Mouse (Mus musculus) neural tube, embryonic 14.5 days (tissue): ENCODE results near the gene Myo3b. TPM values are rescaled to one million over a fixed set of nuclear protein-coding genes. Genes with fewer than 3 reads are reported as not detected.

Experiments used
- ATAC-seq: fragments of 200-750 bp; cut with Nextera tagmentation; 2 replicates; pipeline ENCODE4 v1.8.0; 2017; ENCODE audit warnings: low read depth, mild to moderate bottlenecking, moderate TSS enrichment, moderate library complexity
- H3K27ac ChIP-seq: fragments of 300-500 bp; sonication (generic); 2 replicates; pipeline ENCODE4 v1.5.1; 2014; ENCODE audit warnings: low read depth, mild to moderate bottlenecking, control low read depth, low read length, moderate library complexity, mixed read lengths
- H3K27me3 ChIP-seq: fragments of 300-500 bp; sonication (generic); 2 replicates; pipeline ENCODE4 v1.6.1; 2014; ENCODE audit warnings: low read length; ENCODE audit not compliant: control insufficient read depth, insufficient read depth
- H3K36me3 ChIP-seq: fragments of 300-500 bp; sonication (generic); 2 replicates; pipeline ENCODE4 v1.6.1; 2014; ENCODE audit warnings: low read length, mixed read lengths; ENCODE audit not compliant: control insufficient read depth, insufficient read depth
- H3K4me1 ChIP-seq: fragments of 300-500 bp; sonication (generic); 2 replicates; pipeline ENCODE4 v1.6.1; 2014; ENCODE audit warnings: low read length; ENCODE audit not compliant: control insufficient read depth, insufficient read depth
- H3K4me2 ChIP-seq: fragments of 300-500 bp; sonication (generic); 2 replicates; pipeline ENCODE4 v1.6.1; 2014; ENCODE audit warnings: mild to moderate bottlenecking, low read depth, low read length, control low read depth
- H3K4me3 ChIP-seq: fragments of 300-500 bp; sonication (generic); 2 replicates; pipeline ENCODE4 v1.5.1; 2014; ENCODE audit warnings: low read depth, low read length, control low read depth, mixed read lengths
- H3K9ac ChIP-seq: fragments of 300-500 bp; sonication (generic); replicated peaks from 2 replicates; pipeline ENCODE4 v1.6.1; 2014; ENCODE audit warnings: low read depth, mild to moderate bottlenecking, control low read depth, low read length, mixed read lengths
- H3K9me3 ChIP-seq: fragments of 300-500 bp; sonication (generic); 2 replicates; pipeline ENCODE4 v1.6.1; 2016; ENCODE audit warnings: low read length; ENCODE audit not compliant: control insufficient read depth
- WGBS: fragments of 180-500 bp; shearing (Covaris S2); extraction: QIAGEN DNeasy Blood & Tissue Kit; methylation state at CpG from one replicate; pipeline ENCODE4 v1.1.7; 2014; 5-methylcytosine and 5-hydroxymethylcytosine counted together
- polyA plus RNA-seq: library from polyadenylated mRNA; unstranded; fragments of >200 nt; fragmentation: Nextera tagmentation; extraction: Ambion mirVana; gene quantifications from 2 replicates; pipeline ENCODE4 v1.2.1, GENCODE M21; 2014

The Myo3b gene
- polyA plus RNA-seq, 1 experiment from 2014 or later: 0.21 TPM

DNA sequence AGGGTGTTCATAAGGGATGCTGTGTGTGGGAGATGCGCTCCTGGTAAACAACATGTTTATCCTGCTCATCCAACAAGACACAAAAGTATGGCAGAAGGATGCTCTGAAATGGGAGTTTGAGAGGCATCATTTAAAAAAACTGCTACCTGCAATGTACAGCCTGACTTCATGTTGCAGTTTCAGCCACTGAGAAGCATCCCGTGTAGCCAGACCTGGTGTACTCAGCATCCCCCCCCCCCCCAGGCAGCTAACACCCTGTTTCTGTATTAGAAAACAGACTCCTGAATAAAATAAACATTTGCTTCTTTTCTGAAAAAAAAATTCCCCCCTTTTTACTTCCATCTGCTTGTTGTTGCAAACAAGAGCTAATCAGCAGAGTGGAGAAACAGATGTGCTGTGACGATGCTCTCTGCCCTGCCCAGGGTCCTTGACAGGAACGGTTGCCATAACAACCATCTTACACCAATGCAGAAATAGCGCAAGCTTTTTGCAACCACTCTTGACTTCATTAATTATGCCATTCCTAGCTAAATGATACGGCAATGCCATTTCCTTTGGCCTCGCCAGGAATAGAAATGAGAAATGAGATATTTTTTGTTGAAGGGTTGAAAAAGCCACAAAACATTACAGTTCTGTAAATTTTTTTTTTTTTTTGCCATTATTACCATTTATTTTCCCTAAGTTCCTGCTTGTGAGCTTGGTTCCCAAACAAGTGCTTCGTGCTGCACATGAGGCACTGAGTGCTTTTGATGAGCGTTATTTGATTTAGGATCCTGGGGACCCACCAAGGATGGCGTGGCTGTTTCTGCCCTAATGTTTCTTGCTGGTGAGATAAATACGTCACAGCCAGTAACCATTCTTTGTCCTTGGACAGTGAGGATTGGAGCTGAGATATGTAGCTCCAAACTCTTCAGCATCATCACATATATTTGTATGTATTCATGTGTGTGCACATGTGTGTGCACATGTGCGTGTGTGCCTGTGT is 75.2 kb downstream of the Myo3b start:
- Histone ChIP-seq H3K36me3 (no peaks in the 10 kb centered on the region), H3K4me3 (no peak overlapping the region), H3K27me3 (no peaks in the 10 kb centered on the region), H3K9me3 (no peaks in the 10 kb centered on the region), H3K4me1 (peaks cover 5% of the 10 kb centered on the region; the same call in 1 of the 2 replicates), H3K27ac (peak overlapping the region; percentile 52), H3K9ac (no peak overlapping the region), H3K4me2 (no peak overlapping the region)
- peak; percentile 84; the same call in 1 of the 2 replicates for ATAC-seq
- 37% methylated on average over 12 of the region's 12 CpGs for WGBS

DNA sequence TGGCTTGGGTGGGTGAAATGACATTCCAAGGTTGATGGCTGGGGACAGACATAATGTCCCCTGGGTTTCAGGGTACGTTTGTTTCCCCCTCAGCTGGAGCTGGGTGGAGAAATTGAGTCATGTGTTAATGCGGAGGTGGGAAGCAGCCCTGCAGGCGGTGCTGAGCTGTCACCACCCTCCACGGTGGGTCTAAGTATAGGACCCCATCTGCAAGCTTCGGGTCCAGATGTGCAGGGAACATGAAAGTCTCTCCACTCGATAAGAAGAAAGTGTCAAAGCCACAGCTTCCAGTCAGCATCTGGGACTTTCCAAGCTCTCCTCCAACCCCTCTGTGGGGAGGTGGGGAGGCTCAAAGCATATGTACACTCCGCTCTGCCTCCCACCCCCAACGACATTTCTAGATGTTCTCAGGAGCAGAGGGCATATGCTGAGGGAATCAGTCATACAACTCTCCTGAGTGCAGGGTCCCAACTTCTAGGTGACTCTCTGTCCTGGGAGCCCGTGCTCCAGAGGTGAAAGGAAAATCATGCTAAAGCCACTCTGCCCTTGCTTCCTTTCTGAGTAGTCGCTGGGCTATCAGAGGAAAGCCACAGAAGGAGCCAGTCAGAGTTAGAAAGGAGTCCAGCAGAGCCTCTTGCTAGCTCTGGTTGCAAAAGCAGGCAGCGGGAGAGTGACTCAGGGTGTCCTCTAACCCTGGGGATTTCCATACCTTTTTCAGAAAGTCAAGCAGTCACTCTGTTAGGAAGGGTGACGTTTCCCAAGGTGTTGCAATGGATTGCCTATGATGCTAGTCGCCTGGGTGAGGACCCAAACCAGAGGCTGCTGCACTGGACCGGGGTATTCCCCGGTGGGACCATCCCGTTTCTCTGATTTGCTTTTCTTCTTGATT is 79.7 kb downstream of the Myo3b start:
- Histone ChIP-seq H3K36me3 (no peaks in the 10 kb centered on the region), H3K4me3 (no peak overlapping the region), H3K4me1 (peaks cover 3% of the 10 kb centered on the region; the same call in 1 of the 2 replicates), H3K4me2 (no peak overlapping the region), H3K9ac (no peak overlapping the region), H3K27ac (no peak overlapping the region), H3K9me3 (no peaks in the 10 kb centered on the region), H3K27me3 (no peaks in the 10 kb centered on the region)
- 55% methylated on average over 16 of the region's 16 CpGs for WGBS
- ATAC-seq: no peak

DNA sequence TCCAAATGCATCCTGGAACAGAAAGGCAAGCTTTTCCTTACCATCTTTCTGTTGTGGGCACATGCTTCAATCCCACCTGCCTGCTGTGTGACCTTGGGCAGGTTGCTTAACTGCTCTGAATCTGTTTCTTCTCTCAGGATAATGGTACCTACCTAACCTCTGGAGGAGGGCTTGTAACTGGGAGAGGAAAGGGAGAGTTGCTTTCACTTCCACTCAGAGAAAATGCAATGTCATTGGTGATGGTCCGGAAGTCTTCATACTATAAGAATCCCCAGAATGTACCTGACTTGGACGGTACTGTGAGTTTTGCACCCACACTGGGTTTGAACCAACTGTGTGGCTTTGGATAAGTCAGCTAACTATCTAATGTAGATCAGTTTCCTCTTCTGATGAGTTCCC is 80.3 kb downstream of the Myo3b start:
- H3K4me3 ChIP-seq: no peak overlapping the region
- H3K27ac ChIP-seq: no peak overlapping the region
- no peaks in the 10 kb centered on the region for H3K9me3 ChIP-seq
- no peak overlapping the region for H3K9ac ChIP-seq
- H3K4me2 ChIP-seq: no peak overlapping the region
- ATAC-seq: no peak
- 96% methylated on average over 2 of the region's 2 CpGs for WGBS
- no peaks in the 10 kb centered on the region for H3K36me3 ChIP-seq
- no peaks in the 10 kb centered on the region for H3K4me1 ChIP-seq
- H3K27me3 ChIP-seq: no peaks in the 10 kb centered on the region

DNA sequence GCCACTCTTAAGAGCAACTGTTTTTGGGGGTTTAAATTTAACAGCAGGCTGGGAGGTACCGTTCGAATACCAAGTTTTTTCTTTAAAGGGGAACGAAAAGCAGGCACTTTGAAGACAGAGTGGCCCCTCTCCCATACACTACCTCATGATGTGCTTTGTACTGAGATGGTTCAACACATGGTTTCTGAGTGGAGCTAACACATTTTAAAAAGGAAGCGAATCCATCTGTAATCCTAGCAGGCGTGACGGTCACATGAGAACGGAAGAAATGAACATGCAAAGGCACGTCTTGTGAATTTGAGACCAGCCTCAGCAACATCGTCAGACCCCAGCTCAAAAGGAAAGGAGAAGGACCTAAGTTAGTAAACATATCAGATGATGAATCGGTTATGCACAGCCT is 87.4 kb downstream of the Myo3b start:
- Histone ChIP-seq H3K27me3 (no peaks in the 10 kb centered on the region), H3K36me3 (no peaks in the 10 kb centered on the region), H3K4me3 (no peak overlapping the region), H3K9ac (no peak overlapping the region), H3K9me3 (no peaks in the 10 kb centered on the region), H3K4me2 (peak overlapping the region; percentile 30; the same call in 1 of the 2 replicates), H3K27ac (peak overlapping the region; percentile 34; the same call in 1 of the 2 replicates), H3K4me1 (peaks cover 4% of the 10 kb centered on the region)
- peak; percentile 36 for ATAC-seq
- WGBS: 62% methylated on average over 10 of the region's 10 CpGs

DNA sequence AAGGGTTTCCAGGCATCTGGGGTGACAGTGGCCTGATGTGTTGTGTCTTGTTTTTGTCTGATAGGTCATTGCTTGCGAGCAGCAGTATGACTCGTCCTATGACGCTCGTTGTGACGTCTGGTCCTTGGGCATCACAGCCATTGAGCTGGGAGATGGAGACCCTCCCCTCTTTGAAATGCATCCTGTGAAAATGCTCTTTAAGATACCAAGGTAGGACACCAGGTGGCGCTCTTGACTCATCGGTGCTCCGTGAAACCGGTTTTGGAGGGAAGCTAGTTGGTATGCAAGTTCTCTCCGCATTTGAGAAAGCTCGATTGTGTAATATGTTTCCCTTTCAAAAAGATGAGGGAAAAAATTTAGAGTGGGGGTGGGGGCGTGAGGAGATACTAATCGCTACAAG is 87.9 kb downstream of the Myo3b start:
- Histone ChIP-seq H3K36me3 (no peaks in the 10 kb centered on the region), H3K9me3 (no peaks in the 10 kb centered on the region), H3K4me3 (no peak overlapping the region), H3K4me1 (peaks cover 4% of the 10 kb centered on the region), H3K4me2 (peak overlapping the region; percentile 30), H3K27me3 (no peaks in the 10 kb centered on the region), H3K27ac (peak overlapping the region; percentile 34; the same call in 1 of the 2 replicates), H3K9ac (no peak overlapping the region)
- under 1% methylated on average over 13 of the region's 13 CpGs for WGBS
- peak; percentile 92 for ATAC-seq

DNA sequence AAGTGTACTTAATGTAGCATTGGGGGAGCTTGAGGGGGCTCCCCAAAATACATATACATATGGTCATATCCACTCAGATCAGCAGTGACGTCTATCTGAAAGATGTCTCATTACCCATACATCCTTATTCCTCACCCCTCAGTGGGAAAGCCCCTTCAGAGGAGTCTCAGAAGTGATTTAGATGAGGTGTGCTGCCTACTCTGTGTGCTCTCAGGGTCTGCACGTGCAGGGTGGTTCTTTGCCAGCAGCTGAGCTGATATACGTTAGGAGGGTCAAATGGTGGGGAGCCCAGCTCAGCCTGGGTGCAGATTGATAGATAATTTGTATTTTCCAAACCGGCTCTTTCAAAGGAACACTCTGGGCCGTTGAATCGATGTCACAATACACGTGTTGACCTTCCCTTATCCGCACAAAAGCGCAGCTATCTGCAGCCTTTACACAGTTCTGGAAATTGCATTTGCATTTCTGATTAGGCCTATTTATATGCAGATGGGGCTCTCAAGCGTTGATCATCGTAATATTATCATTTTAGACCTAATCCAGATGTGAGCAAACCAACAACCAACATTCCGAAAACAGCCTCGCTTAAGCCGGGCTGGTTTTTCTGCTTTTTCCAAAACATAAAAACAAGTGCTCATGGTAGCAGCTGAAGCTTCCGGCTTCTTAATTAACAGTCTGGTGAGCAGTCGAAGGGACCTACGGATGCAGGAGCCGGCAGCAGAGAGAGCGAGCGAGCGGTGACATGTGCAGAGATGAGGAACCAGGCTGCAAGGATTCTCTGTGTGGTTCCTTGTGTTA is 88.6 kb downstream of the Myo3b start:
- Histone ChIP-seq H3K4me2 (peak overlapping the region; percentile 30), H3K9ac (no peak overlapping the region), H3K36me3 (no peaks in the 10 kb centered on the region), H3K4me1 (peaks cover 4% of the 10 kb centered on the region), H3K27ac (peak overlapping the region; percentile 52; the same call in 1 of the 2 replicates), H3K27me3 (no peaks in the 10 kb centered on the region), H3K4me3 (no peak overlapping the region), H3K9me3 (no peaks in the 10 kb centered on the region)
- peak; percentile 70 for ATAC-seq
- whole genome bisulfite sequencing: 7% methylated on average over 21 of the region's 21 CpGs

DNA sequence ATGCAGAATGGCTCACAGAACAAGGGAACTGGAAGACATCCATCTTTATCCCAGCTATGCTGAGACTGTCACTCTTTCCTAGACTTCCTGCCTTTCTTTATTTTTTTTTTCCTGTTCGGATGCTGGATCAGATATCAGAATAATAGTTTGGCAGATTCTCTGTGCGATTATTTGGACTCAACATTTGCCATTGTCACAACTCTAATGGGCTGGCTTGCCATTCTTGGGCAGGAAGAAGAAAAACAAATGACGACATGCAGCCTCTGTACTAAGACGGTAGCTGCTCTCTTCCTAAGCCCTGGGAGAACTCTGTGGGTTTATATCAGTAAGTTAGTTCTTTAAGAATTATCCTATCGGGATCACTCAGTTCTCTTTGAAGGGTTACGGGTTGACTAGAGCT is 89.7 kb downstream of the Myo3b start:
- WGBS: 71% methylated on average over 6 of the region's 6 CpGs

DNA sequence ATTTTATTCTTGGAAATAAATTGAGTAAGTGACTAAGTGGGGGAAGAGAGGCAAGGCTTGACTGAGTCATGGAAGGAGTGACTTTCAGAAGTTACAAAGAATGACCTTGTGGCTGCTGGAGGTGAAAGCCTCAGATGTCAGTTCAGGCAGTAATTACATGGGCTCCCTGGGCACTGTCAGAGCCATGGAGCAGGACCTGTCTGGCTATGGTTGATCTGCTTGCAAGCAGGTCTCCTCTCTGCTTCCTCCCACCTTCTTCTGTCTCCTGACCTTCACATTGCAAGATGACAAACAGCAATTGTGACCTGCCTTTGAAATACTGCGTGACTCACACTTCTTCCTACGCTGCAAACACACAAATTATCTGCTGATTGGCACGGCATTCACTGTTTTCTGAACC is 90.6 kb downstream of the Myo3b start:
- no peak for ATAC-seq
- WGBS: 66% methylated on average over 3 of the region's 3 CpGs
- no peak overlapping the region for H3K4me3 ChIP-seq
- no peaks in the 10 kb centered on the region for H3K9me3 ChIP-seq
- peaks cover 4% of the 10 kb centered on the region for H3K4me1 ChIP-seq
- no peak overlapping the region for H3K9ac ChIP-seq
- no peak overlapping the region for H3K4me2 ChIP-seq
- no peaks in the 10 kb centered on the region for H3K27me3 ChIP-seq
- no peak overlapping the region for H3K27ac ChIP-seq
- no peaks in the 10 kb centered on the region for H3K36me3 ChIP-seq

More for the DNA sequence above, 89.7 kb downstream of the Myo3b start:
- no peak overlapping the region for H3K4me3 ChIP-seq
- peaks cover 4% of the 10 kb centered on the region for H3K4me1 ChIP-seq
- H3K4me2 ChIP-seq: no peak overlapping the region
- no peak overlapping the region for H3K9ac ChIP-seq
- H3K27ac ChIP-seq: no peak overlapping the region
- no peaks in the 10 kb centered on the region for H3K36me3 ChIP-seq
- H3K9me3 ChIP-seq: no peaks in the 10 kb centered on the region
- H3K27me3 ChIP-seq: no peaks in the 10 kb centered on the region
- ATAC-seq: no peak
